Mouse (Mus musculus): ENCODE measurements at regions not wholly inside any gene's neighbourhood (a gene's known extent, or its start where the extent isn't known, plus 50 kb on each side); places are given as distances from the start of the nearest gene placed in this dataset.

- H3K4me1 ChIP-seq (ENCODE audit: control insufficient read depth in 1 of 2, insufficient read depth in 2 of 2): peaks cover 5 to 8% of the 10 kb centered on the region in 2 experiments; a peak in 2 of 4 replicates
Observed at GRCm38 (mm10) chr4:12522358-12522757, 350.5 kb upstream of the Fam92a start.

GRCm38 (mm10) chr4:12521246-12521645 lies 349.4 kb upstream of the Fam92a start:
- DNase-seq (ENCODE audit: extremely low read depth): no peak
- H3K4me3 ChIP-seq (replicated peaks in 1 of 3; ENCODE audit: low read depth in 2 of 3, low read length in 2 of 3, poor library complexity in 1 of 3): no peak overlapping the region
- no peaks in the 10 kb centered on the region for H3K27me3 ChIP-seq (replicated peaks)
- H3K27ac ChIP-seq (ENCODE audit: insufficient read depth, low read depth): no peak overlapping the region
- H3K9ac ChIP-seq (ENCODE audit: insufficient read depth, low read depth): no peak overlapping the region; the same call in 1 of the 2 replicates
- no peaks in the 10 kb centered on the region for H3K9me3 ChIP-seq (replicated peaks; ENCODE audit: low read length)
- in situ Hi-C loops (cut with MboI; ENCODE audit: low pct_ligation_motif_present, low pct_unique_long_range_greater_than_20kb, low sequenced_read_pairs): no loop called here
- H3K79me2 ChIP-seq (replicated peaks; ENCODE audit: control insufficient read depth, extremely low read depth, insufficient read depth, poor library complexity, severe bottlenecking): no peaks in the 10 kb centered on the region
- dilution Hi-C loops (cut with MboI; ENCODE audit: extremely low pct_ligation_motif_present, extremely low pct_unique_long_range_greater_than_20kb, low sequenced_read_pairs): no loop called here
- peaks cover 5 to 8% of the 10 kb centered on the region in 2 experiments; a peak in 2 of 4 replicates for H3K4me1 ChIP-seq (ENCODE audit: control insufficient read depth in 1 of 2, insufficient read depth in 2 of 2)
- peak overlapping the region; percentile 65 for H3K4me2 ChIP-seq (ENCODE audit: insufficient read depth, low read depth, poor library complexity, severe bottlenecking)
- no peaks in the 10 kb centered on the region for H3K36me3 ChIP-seq (replicated peaks in 1 of 2; ENCODE audit: control insufficient read depth in 1 of 2, insufficient read depth in 1 of 2, low read length in 1 of 2)
- TF ChIP-seq ZKSCAN1 (IDR thresholded peaks at IDR 0.05; ENCODE audit: borderline replicate concordance, low read depth, low read length) (no peak), IRF4 (IDR thresholded peaks at IDR 0.05; ENCODE audit: low read depth, low read length) (peak; percentile 74), ZNF384 (IDR thresholded peaks at IDR 0.05; ENCODE audit: low read depth, low read length) (no peak), HCFC1 (IDR thresholded peaks at IDR 0.05; ENCODE audit: low read depth, low read length) (no peak), CHD1 (IDR thresholded peaks at IDR 0.05; ENCODE audit: low read depth, low read length) (no peak), TCF12 (IDR thresholded peaks at IDR 0.05; ENCODE audit: low read depth, low read length) (no peak), MAZ (IDR thresholded peaks at IDR 0.05; ENCODE audit: low read depth, low read length) (no peak), MYC (IDR thresholded peaks at IDR 0.05; ENCODE audit: low read depth, low read length) (no peak), PAX5 (IDR thresholded peaks at IDR 0.05; ENCODE audit: low read length) (no peak), ETS1 (conservative IDR thresholded peaks at IDR 0.05; ENCODE audit: low read depth, low read length) (no peak; the same call in 1 of the 2 replicates), SIN3A (IDR thresholded peaks at IDR 0.05; ENCODE audit: low read length) (0 out of 2 replicates have a peak, but pooled peaks have one; percentile 25), ELF1 (IDR thresholded peaks at IDR 0.05; ENCODE audit: low read depth, low read length) (peak; percentile 36), SMC3 (IDR thresholded peaks at IDR 0.05; ENCODE audit: low read depth, low read length) (no peak), EP300 (IDR thresholded peaks at IDR 0.05; ENCODE audit: low read length) (peak; percentile 77), TBP (conservative IDR thresholded peaks at IDR 0.05; ENCODE audit: low read depth, low read length) (no peak), RCOR1 (conservative IDR thresholded peaks at IDR 0.05; ENCODE audit: low read depth, low read length) (no peak), POLR2AphosphoS2 (IDR thresholded peaks at IDR 0.05; ENCODE audit: low read depth, low read length) (no peak), UBTF (IDR thresholded peaks at IDR 0.05; ENCODE audit: low read depth, low read length) (no peak), CTCF (conservative IDR thresholded peaks at IDR 0.05 in 1 of 2, IDR thresholded peaks at IDR 0.05 in 1 of 2; ENCODE audit: low read depth in 2 of 2, low read length in 2 of 2) (no peak), USF1 (IDR thresholded peaks at IDR 0.05; ENCODE audit: low read depth, low read length) (no peak), CHD2 (IDR thresholded peaks at IDR 0.05; ENCODE audit: low read length) (no peak), POLR2A (IDR thresholded peaks at IDR 0.05; ENCODE audit: low read depth, low read length) (no peak), NRF1 (IDR thresholded peaks at IDR 0.05; ENCODE audit: low read depth, low read length) (no peak), GABPA (IDR thresholded peaks at IDR 0.05; ENCODE audit: insufficient replicate concordance, low read depth, low read length) (no peak), JUND (conservative IDR thresholded peaks at IDR 0.05; ENCODE audit: low read depth, low read length) (no peak), RAD21 (IDR thresholded peaks at IDR 0.05; ENCODE audit: low read depth, low read length) (no peak), MXI1 (IDR thresholded peaks at IDR 0.05; ENCODE audit: low read depth, low read length) (no peak), KAT2A (IDR thresholded peaks at IDR 0.05; ENCODE audit: insufficient replicate concordance, low read length) (no peak), NELFE (IDR thresholded peaks at IDR 0.05; ENCODE audit: low read depth, low read length) (no peak), E2F4 (IDR thresholded peaks at IDR 0.05; ENCODE audit: insufficient replicate concordance, low read depth, low read length) (no peak), MAX (IDR thresholded peaks at IDR 0.05; ENCODE audit: low read length) (no peak), ZC3H11A (IDR thresholded peaks at IDR 0.05; ENCODE audit: low read depth, low read length) (no peak), ZMIZ1 (IDR thresholded peaks at IDR 0.05; ENCODE audit: low read depth, low read length) (no peak), MAFK (IDR thresholded peaks at IDR 0.05; ENCODE audit: insufficient replicate concordance, low read length) (no peak)

More at GRCm38 (mm10) chr4:12522358-12522757, 350.5 kb upstream of the Fam92a start:
- Histone ChIP-seq H3K27me3 (replicated peaks) (no peaks in the 10 kb centered on the region), H3K9ac (ENCODE audit: insufficient read depth, low read depth) (no peak overlapping the region), H3K4me3 (replicated peaks in 1 of 3; ENCODE audit: low read depth in 2 of 3, low read length in 2 of 3, poor library complexity in 1 of 3) (no peak overlapping the region), H3K9me3 (replicated peaks; ENCODE audit: low read length) (no peaks in the 10 kb centered on the region), H3K36me3 (replicated peaks in 1 of 2; ENCODE audit: control insufficient read depth in 1 of 2, insufficient read depth in 1 of 2, low read length in 1 of 2) (no peaks in the 10 kb centered on the region), H3K4me2 (ENCODE audit: insufficient read depth, low read depth, poor library complexity, severe bottlenecking) (no peak overlapping the region), H3K79me2 (replicated peaks; ENCODE audit: control insufficient read depth, extremely low read depth, insufficient read depth, poor library complexity, severe bottlenecking) (no peaks in the 10 kb centered on the region), H3K27ac (ENCODE audit: insufficient read depth, low read depth) (no peak overlapping the region)
- TF ChIP-seq MAZ (IDR thresholded peaks at IDR 0.05; ENCODE audit: low read depth, low read length): no peak
- no peak for TF ChIP-seq EP300 (IDR thresholded peaks at IDR 0.05; ENCODE audit: low read length)
- TF ChIP-seq SMC3 (IDR thresholded peaks at IDR 0.05; ENCODE audit: low read depth, low read length): no peak
- no peak for TF ChIP-seq CHD1 (IDR thresholded peaks at IDR 0.05; ENCODE audit: low read depth, low read length)
- TF ChIP-seq HCFC1 (IDR thresholded peaks at IDR 0.05; ENCODE audit: low read depth, low read length): no peak
- dilution Hi-C loops (cut with MboI; ENCODE audit: extremely low pct_ligation_motif_present, extremely low pct_unique_long_range_greater_than_20kb, low sequenced_read_pairs) (no loop called here), in situ Hi-C loops (cut with MboI; ENCODE audit: low pct_ligation_motif_present, low pct_unique_long_range_greater_than_20kb, low sequenced_read_pairs) (no loop called here)
- DNase-seq (ENCODE audit: extremely low read depth): no peak
